Mouse (Mus musculus): Measurements from ENCODE around the gene Cct4.

Gene Cct4

DNA sequence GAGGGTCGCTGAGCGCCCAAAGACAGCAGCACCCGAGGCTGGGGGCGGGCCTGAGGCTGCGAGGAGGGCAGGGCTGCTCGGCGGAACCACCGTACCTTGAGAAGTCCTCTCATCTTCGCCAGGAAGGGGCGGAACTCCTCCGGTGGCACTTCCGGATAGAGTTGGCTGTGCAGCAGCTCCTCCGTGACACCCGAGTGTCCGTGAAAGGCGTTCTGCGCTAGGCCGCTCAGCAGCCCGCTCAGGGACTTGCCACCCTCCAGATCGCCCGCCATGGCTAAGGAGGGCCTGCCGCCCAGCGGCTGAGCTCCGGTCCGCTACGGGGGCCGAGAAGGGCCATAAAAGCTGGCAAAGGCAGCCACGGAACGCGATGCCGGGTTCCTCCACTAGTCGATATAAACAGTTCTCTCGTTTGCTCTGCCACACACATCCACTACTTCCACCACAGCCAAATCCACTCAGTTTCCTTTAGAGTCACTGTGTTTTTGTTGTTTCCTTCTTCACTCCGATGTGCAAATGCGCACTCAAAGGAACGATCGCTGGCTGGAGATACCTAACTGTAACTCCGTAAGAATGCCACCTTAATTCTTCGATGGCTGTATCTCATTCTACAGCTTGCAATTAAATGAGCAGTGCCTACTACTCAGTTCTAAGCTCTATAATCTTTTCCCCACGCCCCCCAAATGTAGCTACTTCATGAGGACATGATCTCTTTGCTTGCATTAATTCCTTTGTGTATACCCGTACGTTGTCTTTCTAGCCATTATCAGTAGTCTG is 8.1 kb upstream of the Cct4 start, which contains the start of the genes Gm28048 and Commd1:
Gm28048 (minus strand) TSS at position 107 of the 774 bp plus-strand sequence.
Commd1 (minus strand) TSS at position 399 of the 774 bp plus-strand sequence.
- peak; percentile 30 for DNase-seq (ENCODE audit: extremely low read depth, low read depth, low spot score)

DNA sequence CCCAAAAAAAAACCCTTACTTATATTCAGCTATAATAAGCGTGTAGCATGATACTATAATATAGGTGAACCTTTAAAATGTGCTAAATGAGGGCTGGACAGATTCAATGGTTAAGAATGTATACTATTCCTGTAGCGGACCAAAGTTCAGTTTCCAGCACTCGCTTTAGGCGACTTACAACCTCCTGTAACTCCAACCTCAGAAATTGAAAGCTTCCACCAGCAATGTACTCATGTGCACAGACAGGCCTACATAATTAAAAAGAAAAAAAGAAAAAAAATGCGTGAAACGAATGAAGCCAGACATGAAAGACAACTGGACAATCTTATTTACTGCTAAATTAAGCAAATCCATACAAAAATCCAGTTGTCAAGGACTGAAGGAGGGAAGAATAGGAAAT is 7.5 kb upstream of the Cct4 start:
- DNase-seq (ENCODE audit: extremely low read depth, low read depth, low spot score) = no peak

DNA sequence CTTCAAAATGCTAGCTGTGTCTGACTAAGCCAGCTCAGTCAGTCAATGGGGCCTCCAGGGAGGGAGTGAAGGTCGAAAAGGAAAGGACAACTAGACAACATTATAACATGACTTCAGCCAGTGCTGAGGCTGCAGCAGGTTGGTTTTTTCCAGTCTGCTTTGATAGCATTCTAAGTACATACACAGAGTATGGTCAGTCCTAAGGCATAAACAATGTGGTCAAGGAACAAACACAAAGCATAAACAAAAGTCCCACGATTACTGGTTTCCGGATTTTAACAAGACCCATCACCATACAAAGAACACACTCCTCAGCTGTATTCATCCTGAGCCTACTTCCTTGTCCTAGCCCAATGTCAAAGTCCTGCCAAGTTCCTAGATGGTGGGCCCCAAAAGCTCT is 4.8 kb upstream of the Cct4 start:
- no peak for DNase-seq (ENCODE audit: extremely low read depth, low read depth, low spot score)

DNA sequence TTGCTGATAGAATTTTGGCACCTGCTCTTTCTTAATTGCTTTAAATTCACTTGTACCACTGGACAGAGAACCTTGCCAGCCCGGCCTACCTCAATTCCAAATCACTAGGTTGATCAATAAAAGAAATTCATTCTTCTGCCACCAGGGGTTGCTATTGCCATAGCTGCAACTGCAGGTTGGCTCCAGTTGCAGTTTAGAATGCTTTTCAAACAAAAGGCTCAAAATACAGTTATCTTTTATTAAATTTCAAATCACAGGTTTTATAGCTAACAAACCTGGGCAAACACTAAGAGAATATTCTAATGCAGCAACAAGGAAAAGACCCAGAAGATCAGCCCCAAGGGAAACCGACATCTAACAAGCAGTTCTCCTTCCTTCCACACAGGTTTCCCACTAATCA is 3.0 kb upstream of the Cct4 start:
- DNase-seq (ENCODE audit: extremely low read depth, low read depth, low spot score) = no peak

DNA sequence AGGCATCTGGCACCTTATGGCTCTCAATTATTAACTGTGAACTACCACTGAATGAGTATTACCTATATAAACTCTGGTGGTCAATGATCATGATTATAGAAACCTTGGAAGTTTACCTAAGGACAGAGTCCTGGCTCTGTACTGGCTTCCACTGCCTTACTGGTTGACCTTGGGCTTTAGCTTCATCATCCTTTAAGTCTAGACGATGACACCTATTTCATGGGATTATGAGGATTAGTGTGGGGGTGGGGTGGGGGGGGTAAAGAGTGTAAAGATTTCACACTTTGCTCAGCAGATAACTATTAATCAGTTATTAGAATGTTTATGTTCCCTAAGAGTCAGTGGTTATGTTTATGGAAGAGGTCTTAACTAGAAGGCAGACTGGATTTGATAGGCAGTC is 533 bp upstream of the Cct4 start:
- DNase-seq (ENCODE audit: extremely low read depth, low read depth, low spot score) = no peak

DNA sequence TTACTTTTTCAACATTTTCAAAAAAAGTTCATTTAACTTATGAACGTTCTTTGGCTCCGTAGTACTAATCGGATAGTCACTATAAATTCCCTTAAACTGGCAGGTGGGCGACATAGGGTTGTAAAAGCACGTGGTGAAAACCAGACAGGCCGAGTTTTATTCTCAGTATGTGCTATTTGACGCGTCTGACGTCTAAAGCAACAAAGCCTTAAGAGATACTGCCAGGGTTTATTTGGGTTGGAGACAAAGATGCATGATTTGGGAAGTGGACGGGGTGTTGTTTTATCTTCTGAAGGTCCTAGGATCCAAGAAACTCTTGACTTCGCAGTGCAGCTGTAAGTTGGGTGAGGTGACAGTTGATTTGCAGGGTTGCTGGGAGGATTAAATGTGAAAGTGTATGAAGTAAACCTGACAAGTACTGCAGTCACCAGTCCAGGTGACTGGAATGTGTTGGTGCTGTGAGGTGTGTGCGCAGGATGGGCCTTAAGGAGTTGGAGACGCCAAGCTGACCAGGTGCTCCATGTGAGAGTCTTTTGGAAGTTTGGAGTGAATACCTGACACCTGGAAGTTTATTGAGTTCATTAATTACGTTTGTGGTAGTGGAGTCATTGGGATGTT is 1.0 kb downstream of the Cct4 start:
- no peak for DNase-seq (ENCODE audit: extremely low read depth, low read depth, low spot score)

DNA sequence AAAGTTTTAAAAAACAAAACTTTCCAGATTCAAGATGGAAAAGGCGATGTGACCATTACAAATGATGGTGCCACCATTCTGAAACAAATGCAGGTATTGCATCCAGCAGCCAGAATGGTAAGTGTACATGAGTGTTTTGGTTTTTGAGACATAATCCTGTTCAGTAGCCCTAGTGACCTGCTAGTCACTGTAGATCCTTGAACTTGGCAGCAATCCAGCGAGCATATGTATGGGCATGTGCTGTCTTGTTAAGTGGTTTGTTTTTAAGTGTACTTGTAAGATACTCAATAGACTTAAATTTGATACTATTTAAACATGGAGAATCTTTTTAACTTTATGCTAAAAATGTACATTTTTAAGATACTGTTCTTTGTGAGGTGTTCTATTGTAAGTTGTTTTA is 4.0 kb downstream of the Cct4 start:
- DNase-seq (ENCODE audit: extremely low read depth, low read depth, low spot score) = no peak

DNA sequence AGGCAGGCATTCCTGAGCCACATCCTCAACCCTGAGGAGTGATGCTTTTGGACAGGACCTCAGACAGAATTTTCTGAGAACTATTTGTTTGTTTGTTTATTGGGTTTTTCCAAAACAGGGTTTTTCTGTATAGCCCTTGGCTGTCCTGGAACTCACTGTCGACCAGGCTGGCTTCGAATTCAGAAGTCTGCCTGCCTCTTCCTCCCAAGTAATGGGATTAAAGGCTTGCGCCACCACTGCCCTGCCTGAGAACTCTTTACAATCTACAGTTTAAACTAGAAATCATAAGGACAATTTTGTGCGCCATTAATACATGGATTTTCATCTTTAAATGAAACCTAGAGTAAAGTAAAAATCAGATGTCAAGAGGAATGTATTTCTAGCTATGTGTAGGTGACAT is 5.1 kb downstream of the Cct4 start:
- no peak for DNase-seq (ENCODE audit: extremely low read depth, low read depth, low spot score)

DNA sequence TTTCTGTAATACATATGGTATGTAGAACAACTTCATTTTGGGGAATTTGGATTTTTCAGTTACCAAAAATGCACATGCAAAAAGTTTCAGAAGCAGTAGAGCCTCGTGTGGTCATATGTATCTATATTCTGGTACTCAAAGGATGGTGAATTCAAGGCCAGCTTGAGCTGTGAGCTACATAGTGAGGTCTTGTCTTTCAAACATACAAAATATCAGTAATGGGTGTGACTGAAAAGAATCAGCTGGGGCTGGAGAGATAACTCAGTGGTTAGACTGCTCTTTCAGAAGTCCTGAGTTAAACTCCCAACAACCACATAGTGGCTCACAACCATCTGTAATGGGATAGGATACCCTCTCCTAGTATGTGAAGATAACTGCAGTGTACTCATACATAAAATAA is 8.0 kb downstream of the Cct4 start:
- no peak for DNase-seq (ENCODE audit: extremely low read depth, low read depth, low spot score)

DNA sequence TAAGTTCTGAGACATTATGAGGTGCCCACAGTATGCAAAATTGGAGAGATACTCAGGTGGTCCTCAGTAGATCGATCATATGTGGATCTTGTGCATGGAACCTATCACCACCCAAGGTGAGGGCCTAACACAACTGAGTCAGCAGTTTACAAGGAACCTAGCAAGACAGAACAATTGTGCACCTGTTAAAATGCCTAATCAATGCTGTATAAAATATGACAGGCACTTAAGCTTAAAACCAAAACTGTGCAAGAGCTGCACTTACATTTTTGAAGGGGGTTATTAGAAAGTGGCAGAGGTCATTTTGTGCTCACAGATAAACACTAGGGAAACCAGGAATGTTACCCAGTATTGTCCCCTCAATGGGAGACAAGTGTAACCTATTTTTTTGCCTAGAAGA is 15.0 kb downstream of the Cct4 start:
- DNase-seq (ENCODE audit: extremely low read depth, low read depth, low spot score) = no peak

DNA sequence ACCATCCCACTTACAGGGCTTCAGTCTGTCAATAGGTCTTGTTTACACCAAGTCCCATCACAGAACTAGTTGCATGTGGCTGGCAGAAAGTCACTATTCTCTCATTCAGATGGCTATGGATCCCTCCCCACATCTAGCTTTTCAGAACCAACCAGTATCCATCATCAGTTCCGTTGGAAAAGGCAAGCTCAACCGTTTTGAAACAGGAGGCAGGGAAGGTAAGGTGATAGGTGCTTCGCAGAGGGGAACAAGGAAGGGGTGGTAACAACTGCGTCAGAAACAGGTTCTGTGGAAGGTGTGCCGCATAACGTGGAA is 16.8 kb downstream of the Cct4 start:
- DNase-seq (ENCODE audit: extremely low read depth, low read depth, low spot score) = no peak

DNA sequence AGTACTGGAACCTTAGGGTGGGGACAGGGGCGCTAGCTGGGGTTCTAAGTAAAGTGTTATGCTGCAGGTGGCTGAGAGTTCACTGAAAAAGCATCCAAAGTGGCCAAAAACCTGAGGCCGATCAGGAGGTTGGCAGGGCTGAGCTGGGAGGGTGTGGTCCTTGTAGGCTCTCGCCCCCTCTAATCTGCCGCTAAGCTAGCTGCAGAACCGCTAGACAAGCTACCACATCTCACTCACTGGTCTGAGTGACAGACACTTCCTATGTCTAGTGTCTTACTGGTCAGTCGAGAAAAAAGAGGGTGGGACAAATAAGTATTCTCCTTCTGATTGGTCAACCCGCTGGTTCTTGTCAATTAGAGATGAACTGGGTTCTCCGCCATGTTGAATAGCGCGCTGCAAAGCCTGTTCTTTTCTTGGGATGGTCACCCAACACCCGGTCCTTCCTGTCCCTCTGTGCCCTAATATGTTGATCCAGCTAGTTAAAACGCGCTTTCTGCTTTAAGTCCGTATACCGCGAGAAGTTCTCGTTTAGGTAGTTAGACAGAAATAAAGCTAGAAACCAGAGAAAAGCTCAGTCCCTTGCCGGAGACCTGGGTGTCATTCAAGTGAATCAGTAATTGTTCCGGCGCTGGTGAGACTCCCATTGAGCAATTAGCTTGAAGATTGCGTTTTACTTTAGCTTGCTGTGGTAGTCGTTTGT is 17.3 kb downstream of the Cct4 start, which contains the start of gene Fam161a:
Fam161a (plus strand) TSS at position 51 of the 700 bp plus-strand sequence.
- peak; percentile 56 for DNase-seq (ENCODE audit: extremely low read depth, low read depth, low spot score)

DNA sequence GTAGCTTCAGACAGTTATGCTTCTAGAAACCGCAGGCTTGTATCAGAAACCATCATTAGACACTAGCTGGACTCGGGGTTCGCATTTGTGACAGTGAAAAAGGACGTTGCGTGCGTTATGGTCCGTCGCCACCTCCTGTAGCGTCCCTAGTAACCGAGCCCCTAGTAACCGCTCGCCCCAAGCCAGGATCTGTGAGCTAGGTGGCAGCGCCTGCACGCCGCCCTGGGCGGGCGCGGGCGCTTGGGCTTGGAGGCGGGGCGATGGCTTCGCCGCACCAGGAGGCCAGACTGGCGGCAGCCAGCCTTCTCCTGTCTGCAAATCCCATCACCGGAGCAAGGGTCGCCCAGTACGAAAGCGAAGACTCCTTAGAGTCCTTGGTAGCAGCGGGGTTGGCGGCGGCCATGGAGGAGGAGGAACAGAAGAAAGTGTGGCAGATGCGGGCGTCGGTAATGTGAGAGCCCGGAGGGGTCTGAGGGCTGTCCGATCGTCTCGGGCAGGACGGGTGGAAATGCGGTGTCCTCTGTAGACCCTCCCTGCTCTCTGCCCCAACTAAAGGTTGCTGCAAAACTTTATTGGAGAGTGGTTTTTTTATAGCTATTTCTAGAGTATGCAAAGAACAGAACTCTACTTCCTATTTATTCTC is 18.0 kb downstream of the Cct4 start:
- no peak for DNase-seq (ENCODE audit: extremely low read depth, low read depth, low spot score)

DNA sequence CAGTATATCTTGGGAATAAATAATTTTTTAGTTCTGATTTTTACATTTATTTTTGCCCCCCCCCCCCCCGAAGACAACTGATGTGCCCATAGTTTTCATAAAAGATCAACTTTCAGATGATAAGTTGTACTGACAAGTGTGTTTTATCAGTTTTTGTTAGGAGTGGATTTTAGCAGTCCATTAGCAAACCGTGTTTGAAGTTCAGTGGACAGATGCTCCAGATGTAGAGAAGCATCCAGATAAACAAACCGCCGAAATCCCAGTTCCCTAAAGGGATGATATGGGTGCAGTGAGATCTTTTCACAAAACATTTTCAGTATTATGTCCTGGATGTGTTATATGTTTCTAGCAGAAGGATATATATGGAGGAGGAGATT is 18.5 kb downstream of the Cct4 start:
- no peak for DNase-seq (ENCODE audit: extremely low read depth, low read depth, low spot score)

DNA sequence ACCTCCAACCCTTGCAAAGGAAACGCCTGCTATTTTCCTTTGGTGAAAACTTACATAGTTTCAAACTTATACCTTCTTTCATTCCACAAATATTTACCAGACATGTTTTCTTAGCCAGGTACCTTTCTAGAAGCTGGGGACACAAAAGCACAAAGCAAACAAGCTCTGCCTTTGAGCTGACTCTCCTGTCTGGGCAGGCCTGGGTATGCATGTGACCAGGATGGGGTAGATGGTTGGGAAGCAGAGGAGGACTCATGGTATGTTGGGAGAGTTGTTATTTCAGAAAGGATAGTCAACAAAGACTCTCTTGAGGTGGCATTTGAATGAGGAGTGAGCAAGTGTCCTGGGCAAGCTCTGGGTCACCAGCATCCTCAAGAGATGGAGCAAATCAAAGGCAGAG is 22.8 kb downstream of the Cct4 start:
- no peak for DNase-seq (ENCODE audit: extremely low read depth, low read depth, low spot score)

DNA sequence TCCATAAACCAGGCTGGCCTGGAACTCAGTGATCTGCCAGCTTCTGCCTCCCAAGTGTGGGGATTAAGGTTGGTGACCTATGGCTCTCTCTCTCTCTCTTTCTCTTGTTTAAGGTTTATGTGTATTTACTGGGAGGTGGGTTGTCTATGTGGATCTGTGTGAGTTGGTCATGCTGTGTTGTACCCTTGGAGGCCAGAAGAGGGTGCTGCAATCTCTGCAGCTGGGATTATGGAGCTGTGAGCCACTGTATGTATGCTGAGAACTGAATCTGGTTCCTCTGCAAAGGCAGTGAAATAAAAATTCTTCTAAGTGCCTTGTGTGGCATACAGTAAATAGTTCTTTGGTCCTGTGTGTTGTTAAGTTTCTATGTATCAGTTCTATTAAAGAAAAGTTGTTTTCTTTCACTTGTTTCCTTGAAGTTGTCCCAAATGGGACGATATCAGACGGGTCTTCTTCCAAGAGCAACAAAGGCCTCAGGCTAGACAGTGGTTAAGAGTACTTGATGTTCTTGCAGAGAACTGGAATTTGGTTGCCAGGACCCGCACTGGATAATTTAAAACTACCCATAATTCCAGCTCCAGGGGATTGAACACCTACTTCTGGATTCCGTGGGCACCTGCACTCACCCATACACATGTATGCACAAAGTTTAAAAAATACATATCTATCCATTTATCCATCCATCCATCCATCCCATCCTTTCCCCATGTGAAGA is 23.4 kb downstream of the Cct4 start:
- peak; percentile 74 for DNase-seq (ENCODE audit: extremely low read depth, low read depth, low spot score)

DNA sequence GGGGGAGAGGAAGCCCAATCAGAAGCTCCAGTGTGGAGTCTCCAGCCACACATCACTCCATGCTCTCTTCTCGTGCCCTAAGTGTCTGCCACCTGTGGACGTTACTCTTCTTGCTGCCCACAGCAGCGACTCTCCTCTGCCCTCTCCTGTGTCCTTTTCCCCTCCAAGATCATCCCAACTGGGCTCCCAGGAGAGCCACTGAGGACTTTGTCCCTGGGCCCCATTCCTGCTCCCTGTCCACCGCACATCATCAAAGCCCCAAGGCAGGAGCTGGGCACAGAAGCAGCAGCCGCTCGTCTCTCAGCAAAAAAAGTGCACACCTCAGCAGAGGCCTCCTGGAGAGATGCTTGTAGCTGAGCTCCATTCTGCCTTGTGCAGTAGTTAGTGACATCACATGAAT is 24.7 kb downstream of the Cct4 start:
- no peak for DNase-seq (ENCODE audit: extremely low read depth, low read depth, low spot score)

DNA sequence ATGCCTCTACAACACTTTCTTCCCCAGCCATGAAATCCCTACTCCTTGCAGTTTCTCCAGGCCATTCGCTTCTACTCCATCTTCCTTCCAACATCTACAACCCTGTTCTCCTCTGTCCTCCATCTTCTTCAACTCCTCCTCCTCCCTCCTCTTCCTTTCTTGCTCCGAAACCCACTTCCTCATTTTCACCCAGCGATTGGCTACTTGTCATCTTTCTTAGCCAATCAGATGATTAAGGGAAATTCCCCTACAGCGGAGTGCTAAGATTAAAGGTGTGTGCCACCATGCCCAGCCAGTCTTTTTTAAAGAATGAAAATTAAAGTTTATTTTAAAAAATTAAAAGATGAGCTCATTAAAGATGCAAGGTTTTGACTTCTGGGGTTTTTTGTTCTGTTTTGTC is 27.6 kb downstream of the Cct4 start:
- DNase-seq (ENCODE audit: extremely low read depth, low read depth, low spot score) = no peak

DNA sequence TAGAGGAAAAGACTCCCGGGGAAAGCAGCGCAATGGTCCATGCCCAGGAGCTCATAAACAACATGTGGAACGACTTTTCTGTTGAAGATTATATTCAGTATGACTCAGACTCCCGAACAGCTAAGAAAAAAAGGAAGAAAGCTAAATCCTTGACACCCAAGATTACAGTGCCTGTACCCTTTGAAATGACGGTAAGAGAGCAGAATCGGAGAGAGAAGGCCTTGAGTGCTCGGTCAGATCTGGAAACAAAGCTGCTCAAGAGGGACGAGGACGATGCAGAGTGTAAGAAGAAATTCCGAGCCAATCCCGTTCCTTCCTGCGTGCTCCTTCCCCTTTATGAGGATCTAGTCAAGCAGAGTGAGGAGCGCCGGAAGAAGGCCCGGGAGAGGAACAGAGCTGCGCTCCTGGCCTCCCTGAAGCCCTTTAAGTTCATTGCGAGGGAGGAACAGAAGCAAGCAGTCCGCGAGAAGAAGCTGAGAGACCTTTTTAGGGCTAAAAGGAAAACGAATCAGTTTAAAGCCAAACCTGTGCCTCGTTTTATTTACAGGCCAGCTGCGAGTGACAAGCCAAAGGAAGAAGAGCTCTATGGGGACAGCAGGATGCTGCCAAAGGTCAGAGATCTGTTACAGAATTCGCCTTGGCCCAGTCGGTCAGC is 29.9 kb downstream of the Cct4 start:
- no peak for DNase-seq (ENCODE audit: extremely low read depth, low read depth, low spot score)

DNA sequence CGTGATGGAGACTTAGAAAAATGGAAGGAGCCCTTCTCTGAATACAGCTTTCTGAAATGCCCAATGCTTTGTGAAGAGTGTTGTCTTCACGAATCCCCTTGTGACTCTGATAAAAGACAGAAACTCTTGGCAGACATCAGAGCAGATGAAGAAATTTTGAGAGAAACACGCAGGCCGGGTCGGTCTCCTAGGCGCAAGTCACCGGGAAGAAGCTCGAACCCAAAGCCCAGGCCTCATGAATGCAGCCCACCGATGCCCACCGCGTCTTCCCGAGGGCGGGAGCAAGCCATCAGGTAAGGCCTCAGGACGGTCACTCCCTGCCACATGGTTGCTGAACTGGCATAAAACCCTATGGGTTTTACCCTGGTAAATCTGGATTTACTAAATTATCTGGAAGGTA is 30.5 kb downstream of the Cct4 start:
- no peak for DNase-seq (ENCODE audit: extremely low read depth, low read depth, low spot score)

DNA sequence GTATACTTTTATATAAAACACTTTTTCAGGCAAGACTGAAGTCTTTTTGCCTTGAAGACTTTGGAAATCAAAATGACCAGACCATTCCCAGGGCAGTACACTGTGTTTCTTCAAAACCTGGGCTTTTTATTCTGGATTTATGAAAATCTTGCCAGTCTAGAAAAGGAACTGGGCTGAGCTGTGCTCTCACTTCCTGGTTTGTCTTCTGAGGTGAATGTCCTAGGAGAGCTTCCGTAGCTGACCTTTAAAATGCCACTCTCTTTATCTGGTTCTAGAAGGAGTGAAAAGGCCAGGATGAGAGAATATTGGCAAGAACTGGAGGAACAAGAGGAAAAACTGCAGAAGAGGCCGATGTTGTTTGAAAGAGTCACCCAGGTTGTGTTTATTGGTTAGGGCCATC is 32.8 kb downstream of the Cct4 start:
- no peak for DNase-seq (ENCODE audit: extremely low read depth, low read depth, low spot score)

All from fat pad, adult 2 months (tissue).